Mouse (Mus musculus) embryo, embryonic 10.5 days (tissue): ENCODE measurements at regions not wholly inside any gene's neighbourhood (a gene's known extent, or its start where the extent isn't known, plus 50 kb on each side); places are given as distances from the start of the nearest gene placed in this dataset.

Source experiments
- DNase-seq: peaks from one replicate; pipeline ENCODE4 v3.0.0-alpha.2; 2015; ENCODE audit warnings: low spot score

DNA sequence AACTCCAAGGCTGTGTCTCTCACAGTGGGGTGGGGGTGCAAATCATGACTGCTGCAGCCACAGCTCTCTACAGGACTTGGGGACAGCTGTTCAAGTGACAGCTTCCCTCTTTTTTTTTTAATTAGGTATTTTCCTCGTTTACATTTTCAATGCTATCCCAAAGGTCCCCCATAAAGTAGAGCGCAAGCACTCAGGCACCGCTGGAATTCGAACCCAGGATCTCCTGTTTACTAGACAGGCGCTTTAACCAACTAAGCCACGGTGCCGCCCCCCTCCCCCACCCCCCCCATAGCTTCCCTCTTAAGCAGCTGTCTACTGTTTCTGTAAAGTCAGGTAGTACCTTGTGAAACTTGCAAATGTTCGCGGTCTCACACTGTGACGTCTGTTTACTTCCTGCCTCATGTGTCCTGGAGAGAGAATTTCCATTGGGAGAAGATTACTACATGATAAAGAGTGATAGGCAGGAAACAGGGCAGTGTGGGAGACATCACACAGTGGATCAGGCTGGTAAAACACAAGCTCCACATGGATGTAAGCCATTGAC is 324.7 kb downstream of the 1700129C05Rik start:
- no peak for DNase-seq

DNA sequence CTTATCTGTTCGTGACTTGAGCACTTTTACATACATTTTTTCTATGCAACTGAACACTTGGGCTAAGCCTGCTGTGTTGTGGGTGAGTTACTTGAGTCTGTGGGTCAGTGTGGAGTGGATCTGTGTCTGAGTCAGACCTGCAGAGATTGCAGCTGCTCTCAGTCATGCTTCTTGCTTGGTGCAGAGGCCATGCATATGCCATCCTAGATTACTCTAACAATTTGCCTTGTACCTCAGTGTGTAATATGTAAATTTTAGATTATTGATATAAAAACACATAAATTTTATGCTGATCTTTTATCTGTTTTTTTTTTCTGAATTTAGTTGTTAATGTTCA is 326.2 kb downstream of the 1700129C05Rik start:
- no peak for DNase-seq

DNA sequence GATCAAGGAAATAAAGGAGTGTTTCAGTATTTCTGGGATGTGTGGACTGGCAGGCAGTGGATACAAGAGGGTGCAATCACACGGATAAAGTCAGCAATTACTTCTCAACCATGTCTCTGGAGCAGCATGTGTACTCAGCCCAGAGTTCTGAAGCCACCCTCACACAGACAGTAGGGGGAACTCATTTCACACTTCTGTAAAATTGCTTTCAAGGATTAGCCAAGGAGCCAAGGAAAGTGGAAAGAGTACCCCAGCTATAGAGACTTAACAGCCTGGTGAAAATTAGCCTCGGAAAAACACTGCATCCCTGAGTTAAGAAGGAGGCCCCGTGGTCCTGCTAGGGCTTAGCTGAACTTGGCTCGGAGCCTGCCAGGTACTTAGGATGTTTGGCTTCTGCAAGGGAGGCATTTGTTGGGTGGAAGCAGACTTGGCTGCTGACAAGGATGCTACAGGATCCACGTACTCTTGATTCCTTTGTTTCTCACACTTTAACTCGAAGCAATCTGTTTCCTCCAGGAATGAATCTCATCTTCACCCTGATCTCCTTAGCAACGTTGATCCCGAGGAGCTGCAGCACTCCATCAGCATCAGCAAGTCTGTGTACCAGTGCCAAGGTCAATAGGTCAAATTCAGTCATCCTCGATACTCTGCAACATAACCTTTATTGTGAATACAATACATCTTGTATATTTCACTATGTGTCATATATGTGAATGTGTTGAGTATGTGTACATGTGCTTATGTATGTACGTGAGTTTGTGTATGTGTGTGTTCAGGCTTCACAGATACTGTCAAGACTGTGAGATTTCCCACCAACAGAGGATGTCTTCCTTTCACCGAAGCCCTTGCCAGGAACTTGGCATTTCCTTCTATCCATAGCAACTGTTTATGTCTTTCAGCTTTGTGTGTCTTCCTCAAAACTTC is 326.8 kb downstream of the 1700129C05Rik start:
- no peak for DNase-seq

DNA sequence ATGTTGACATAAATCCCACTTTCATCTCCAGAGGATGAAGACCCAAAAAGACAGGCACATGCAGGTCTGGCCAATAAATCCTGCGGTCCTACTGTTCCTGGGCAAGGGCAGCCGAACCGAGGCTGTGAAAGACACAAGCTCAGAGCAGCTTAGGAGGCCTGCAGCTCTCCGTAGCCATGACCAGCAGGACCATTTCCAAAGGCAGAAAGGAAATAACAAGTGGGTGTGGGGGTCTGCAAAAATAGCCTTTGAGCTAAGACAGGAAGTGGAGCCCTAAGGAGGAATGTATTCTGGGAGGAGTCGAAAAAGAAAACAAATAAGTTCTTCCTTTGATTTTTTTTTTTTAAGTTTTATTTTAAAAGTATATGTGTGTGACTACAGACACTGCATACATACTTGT is 330.1 kb downstream of the 1700129C05Rik start:
- peak; percentile 18 for DNase-seq

DNA sequence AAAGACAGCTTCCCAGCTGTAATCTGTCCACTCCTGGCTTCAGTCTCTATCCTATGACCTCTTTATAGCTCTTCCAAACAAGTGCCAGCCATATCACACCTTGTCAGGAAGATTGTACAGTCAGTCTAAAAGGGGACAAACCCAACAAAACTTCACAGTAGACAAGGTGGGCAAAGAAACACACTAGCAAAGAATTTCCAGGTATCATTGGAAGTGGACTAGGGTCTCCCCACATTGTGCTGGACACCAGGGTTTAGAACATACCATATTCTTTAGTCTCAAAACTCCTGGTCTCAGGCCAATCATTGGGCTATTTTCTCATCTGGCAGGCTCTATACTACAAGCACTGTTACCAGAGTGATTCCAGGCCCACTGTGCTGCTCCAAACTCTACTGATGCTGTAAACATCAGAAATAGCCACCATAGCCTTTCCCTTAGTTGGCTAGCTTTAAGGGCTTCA is 341.3 kb downstream of the 1700129C05Rik start:
- no peak for DNase-seq

DNA sequence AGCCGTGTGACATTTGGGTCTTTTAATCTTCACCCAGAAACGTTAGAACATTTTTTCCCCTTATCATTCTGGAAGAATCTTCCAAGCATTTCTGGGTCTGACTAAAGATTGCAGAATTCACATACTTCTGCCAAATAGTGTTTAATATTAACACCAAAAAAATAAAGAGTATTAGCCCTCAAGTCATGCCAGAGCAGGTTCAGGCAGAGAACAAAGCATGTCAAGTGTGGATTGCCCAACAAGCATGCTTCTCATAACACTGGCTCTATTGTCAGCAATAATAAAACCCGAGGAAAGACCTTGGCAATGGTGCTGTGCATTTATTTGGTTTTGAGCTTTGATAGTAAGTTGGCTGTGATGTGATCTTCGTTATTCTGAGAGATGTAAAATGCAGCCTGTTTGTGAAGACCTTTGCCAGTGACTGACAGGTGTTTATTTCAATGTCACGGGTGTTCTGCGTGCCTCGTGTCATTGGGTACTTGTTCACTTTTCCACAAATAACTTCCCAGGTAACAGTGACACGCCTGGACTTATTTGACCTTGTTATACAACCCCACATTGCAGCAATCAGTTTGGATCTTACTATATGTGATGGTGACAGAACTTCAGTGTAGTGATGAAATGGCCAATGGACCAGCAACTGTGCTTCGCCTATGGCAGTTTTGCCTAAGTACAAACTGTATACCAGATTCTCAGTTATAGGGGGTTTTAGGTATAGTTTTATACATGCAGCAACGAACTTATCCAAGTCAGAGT is 354.3 kb downstream of the 1700129C05Rik start:
- no peak for DNase-seq

DNA sequence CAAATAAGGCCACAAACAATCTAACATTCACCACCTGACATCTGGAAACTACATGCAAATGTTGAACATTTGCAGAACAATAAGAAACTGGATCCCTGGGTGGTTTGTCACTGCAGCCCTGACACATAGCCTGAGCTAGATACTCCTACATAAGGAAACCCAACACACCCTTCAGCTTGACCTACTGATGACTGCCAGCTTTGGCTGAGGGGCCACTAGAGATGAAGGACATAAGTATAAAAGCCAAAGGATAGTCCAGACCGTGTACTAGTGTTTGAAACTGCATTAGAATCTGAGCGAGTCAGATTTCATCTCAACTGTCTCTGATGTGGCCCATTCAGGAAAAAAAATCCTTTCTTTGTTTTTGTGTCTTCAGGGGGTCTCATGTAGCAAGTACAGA is 355.1 kb downstream of the 1700129C05Rik start:
- DNase-seq = no peak

DNA sequence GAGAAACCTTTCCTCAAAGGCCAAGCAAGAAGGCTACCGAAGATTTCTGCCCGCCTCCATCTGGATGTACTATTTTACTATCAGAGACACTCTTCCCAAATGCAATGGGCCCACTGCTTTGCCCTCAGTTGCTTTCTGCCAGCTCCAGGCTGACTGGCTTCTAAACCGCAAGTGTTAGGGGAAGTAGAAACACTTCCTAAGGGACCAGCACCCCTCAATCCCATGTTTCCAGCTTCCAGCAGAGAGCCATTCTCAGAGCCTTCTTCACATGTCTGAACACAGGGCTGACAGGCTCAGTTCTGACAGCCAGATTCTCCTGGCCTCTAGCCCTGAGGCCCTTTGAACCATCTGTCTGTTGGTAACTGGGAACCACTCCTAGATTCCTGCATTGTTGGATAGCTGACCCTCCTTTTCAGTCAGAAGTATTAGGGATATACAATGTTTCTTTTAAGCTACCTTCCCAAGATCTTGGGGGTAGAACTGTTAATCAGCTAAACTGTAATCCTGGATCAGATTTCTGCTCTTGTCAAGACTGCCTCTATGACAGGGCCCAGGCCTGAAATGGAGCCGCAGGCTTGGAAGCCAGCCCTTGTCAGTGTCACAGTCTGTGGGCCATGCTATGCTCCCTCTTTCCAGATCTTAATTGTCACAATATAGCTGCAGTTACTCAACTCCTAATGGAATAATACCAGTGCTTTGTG is 355.8 kb downstream of the 1700129C05Rik start:
- DNase-seq = no peak

DNA sequence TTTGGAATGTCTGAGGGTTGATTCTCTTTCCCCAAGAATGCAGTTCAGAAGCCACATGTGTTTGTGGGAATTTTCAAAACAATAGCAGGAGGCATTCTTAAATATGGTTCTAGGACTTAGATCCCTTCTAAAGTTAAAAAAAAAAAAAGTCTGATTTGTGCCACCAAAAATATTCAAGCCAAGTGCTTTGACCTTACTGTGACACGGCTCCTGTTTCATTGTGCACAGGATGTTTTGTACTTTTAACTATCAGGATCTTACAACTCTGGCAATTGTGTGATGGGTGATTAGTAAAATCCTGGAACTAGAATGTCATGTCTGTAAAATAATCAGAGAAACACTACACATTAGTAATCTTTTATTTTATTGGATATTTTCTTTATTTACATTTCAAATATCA is 359.5 kb downstream of the 1700129C05Rik start:
- no peak for DNase-seq

DNA sequence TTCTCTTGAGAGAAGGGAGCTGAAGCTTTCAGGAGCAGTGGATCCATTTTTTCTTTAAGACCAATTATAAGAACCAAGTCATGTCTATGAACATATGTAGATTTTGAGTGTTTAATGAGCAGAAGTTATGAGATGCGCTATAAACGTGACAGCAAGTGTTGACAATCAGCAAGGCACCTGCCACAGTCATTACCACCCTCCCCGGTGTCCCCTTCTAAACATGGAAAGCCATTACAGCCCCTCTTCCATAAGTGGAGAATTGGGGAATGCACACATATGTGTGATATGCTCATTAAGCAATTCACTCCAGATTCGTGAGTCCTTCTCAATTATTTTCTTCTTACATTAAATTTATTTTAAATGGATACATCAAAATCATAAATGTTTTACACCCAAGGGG is 362.4 kb downstream of the 1700129C05Rik start:
- DNase-seq = no peak

DNA sequence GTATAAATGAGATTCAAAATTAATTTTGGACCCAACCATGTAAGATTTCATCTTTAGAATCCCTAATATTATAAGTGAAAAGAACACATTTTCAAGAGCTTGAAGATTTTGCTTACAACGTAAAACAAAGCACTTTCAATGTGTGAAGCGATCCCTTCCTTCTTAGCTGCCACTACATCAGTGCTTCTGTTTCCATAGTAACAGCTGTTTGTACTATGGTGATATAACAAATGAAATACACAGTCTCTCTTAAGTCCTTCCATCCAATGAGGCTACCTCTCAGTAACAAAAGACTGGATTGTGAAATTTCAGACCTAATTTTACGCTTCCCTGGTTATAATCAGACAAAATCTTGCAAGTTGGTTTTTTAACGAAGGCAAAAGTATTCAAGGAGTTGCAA is 364.0 kb downstream of the 1700129C05Rik start:
- DNase-seq = peak; percentile 13

DNA sequence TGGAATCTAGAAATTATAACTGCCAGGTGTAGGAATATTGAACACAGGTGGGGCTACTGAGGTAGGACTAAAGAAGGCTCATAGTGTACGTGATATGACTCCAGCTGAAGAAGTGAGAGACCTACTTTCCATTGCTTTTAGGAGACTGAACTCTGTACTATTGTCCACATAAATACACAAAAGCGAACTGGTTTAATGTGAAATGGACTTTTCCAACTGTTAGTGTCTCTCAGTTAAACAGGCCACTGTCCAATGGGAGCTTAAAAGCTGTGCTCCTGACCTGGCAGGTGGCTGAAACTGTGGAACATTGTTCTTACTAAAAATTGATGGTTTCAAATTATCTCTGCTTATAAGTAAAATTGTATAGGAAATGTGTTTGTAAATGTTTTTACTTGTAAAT is 381.4 kb downstream of the 1700129C05Rik start:
- DNase-seq = no peak

DNA sequence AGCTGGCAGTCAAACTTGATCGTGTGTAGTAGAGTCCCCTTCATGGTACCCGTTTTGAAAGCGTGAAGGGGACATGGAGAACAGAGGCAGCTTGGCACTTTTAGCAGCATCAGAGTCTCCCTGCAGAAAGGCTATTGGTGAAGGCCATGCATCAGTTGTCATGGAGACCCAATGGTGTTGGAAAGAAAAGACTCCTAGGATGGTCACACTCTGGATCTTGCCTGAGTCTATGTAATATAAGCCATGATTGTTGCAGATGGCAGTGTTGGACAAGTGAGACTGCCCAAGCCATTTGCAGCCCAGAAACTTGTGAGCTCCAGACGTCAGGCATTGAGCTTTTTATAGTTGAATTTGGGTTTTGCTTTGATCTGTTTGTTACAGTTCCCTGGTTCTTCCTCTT is 382.9 kb downstream of the 1700129C05Rik start:
- no peak for DNase-seq

DNA sequence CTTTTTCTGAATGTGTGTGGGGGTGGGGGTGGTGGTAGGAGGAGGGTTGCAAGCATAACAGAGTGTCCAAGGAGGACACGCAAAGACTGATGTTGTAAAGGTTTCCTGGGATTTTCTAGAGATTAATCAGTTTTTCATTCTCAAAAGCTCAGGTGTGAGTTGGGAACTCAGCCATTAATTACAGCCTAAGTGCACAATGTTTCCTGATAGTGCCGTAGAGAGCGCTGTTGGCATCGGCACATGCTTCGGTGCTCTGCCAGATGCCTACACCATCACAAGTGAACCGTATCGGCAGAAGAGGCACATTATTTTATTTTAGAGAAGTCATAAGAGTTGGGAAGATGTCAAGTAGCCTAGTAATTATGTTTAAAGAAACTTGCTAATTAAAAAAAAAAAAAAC is 388.9 kb downstream of the 1700129C05Rik start:
- DNase-seq = no peak

DNA sequence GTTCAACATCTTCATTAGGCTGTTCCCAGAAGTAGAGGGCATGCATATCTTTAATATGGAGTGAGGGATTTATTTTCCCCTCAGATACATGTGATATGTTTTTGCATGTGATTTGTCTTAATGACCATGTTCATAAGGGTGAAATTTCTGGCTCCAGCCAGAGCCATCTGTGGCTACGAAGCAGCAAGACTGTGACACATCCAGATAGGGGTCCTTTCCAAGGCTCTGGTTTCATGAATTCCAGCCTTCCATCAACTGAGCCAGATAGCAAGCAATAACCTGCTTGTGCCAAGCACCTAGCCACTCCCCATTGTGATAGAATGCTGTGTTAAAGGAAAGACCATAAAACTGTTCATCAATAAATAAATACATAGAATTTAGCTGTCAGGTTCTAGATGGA is 389.6 kb downstream of the 1700129C05Rik start:
- DNase-seq = no peak

DNA sequence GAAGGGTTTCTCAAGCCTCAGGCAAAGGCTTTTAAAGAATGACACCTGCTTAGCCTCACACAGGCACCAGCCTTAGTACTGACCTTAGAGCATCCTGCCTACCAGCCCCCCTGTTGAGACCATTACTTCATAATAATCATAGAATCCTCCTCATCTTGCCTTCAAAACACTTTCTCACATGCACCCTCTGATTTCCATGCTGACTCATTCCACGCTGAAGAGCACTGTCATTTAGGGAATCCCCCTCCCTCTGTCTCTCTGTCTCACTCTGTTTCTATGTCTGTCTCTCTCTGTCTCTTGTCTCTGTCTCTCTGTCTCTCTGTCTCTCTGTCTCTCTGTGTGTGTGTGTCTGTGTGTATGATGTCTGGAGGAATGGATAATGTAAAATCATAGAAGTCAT is 416.3 kb downstream of the 1700129C05Rik start:
- no peak for DNase-seq

DNA sequence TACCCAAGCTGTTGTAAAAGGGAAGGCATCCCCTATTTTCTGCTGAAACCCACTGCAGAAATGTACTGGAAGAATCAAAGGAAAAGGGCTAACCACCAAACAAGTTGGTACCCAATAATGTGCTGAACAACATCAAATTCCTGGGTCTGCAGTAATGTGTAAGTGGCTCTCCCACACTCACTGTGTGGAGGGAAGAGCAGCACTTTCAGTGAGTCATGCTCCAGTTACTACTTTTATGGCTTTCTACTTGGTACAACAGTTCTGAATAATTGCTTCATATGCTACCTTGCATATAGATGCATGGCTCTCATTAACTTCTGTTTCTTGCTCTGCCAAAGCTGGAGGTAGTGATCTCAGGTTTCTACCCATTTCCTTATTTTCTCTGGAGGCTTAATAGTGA is 427.8 kb downstream of the 1700129C05Rik start:
- no peak for DNase-seq

DNA sequence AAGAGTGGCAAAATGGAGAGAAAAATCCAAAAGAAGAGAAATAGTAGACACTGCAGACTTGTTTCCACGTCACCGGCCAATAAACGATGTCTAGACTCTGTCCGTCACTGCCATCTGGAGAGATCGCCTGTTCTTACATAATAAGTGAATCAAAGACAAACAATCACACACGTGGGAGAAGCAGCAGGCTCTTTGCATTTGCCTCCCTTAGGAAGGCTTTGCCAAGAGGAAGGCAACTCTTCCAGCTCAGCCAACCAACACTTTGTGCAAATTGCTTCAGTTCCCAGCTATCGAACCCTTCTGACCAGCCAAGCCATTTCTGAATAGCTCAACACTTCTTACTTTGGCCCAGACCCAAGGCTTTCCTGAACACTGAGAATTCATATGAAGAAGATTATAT is 432.8 kb downstream of the 1700129C05Rik start:
- no peak for DNase-seq

DNA sequence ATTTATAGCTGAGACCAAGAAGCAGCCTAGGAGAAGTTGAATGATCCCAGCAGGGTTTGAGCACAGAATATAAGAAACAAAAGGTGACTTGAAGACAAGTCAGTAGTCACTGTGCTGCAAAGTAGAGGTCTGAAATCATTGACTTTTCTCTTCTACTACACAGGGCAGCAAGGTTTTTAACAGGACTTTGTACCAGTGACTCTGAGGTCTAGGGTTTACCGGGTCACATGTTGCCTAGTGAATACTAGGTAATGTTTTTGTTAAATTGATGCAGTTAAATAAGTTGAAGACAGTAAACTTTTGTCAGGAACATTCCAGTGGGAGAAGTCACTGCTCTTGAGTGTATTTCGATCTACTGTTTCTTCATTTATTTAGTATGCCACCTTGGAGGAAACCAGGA is 433.4 kb downstream of the 1700129C05Rik start:
- no peak for DNase-seq

DNA sequence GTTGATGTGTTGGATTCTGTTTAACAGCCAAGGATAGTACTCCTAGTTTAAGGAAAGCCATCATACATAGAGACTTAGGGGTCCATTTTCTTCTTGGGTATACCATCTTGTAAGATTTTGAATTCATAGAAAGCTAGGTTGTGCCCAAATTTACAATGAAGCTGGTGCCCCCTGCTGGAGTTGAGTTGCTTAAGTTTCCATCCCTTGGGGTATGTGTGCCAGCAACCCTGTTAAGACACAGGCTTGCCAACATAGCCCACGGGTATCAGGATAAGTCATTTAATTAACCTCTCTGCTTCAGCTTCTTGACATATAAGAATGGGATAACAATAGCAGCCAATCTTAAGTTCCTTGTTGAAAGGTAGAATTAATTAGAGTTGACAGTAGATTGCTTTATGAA is 440.9 kb downstream of the 1700129C05Rik start:
- peak; percentile 79 for DNase-seq

DNA sequence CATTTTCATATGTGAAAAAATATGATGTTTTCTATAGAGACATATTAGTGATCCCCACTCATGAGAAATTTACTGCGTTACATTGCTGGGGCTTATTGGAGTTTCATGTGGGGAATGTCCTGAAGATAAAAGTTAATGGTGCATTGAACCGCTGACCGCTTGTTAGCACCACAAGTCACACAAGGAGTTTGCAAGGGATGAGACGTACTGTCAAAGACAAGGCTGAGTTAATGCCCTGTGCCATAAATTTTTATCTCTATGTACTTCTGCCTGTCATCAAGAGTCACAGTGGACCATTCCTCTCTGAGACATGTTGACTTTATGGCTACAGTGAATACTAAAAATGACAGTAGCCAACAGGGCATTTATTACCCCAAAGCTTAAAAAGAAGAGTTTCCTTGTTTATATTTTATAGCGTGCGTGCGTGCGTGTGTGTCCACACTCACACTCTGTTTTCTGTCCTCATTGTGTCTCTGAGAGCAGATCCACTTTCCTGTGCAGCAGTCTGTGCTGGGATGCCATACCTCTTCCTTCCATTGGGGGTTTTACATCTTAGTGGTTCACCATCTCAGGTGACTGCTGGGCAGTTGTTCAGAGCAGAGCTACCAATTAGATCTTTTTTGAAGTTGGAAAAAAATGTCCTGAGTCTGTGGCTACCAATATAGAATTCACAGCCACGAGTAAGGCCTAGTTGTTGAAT is 451.4 kb downstream of the 1700129C05Rik start:
- no peak for DNase-seq

DNA sequence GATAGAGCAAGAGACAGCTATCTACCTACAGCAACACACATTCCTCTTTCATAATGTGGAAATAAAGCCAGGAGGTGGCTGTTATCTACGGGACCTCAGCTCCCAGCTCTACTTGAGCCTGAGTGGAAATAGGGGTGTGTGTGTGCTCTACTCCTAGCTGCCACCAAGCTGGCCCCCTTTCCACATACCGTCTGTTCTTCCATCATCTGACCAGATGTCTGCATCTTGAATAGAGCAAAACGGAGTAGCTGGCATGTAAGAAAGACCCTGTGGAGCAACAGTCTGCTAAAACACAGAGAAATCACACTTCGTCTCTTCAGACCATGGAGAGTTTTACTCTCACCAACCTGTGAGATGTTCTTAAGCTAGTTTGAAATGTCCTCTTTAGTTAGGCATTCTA is 454.9 kb downstream of the 1700129C05Rik start:
- no peak for DNase-seq
